8 mouse cellular contexts compared by ENCODE assay signal in the genomic region with DNA sequence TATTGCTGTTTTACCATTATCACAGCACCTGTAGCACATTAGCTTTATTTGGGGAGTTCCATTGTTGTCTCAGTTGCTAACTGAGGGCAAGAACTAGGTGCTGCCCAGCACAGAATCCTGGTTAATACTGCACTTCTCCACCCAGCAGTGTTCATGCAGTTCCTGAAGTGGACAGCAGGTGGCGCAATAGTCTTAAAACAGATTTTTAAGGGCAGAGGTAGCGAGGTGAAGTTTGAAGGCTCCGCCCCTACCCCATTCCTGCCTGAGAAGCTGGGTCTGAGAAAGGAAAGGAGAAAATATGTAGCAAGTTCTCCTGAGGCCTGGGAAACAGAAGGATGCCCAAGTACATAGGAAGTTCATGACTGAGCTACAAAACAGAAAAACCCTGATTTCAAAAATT. TPM values are rescaled to one million over a fixed set of nuclear protein-coding genes. Genes with fewer than 3 reads are reported as not detected.
DNase-seq lines count a peak whose midpoint lies in the region; ATAC-seq and TF ChIP-seq lines count a peak whose summit lies in the region.

No protein-coding gene starts in this region.

- TF ChIP-seq CTCF in C2C12 (IDR thresholded peaks at IDR 0.05; ENCODE audit: control insufficient read depth, insufficient read depth, insufficient read length): peak; percentile 33
- TF ChIP-seq CTCF in kidney, postnatal 0 days (IDR thresholded peaks at IDR 0.05; ENCODE audit: low read depth): peak; percentile 96
- peak; percentile 90 for TF ChIP-seq CTCF in liver, postnatal 0 days (IDR thresholded peaks at IDR 0.05; ENCODE audit: low read depth)
- TF ChIP-seq CTCF in thymus, adult 2 months (IDR thresholded peaks at IDR 0.05; ENCODE audit: borderline replicate concordance, control insufficient read depth, extremely low read depth, insufficient read depth, low read length, poor library complexity): no peak

- no peaks in the 10 kb centered on the region for H3K79me3 ChIP-seq in C2C12 (ENCODE audit: low read depth)

- no peak for TF ChIP-seq POLR2A in thymus, adult 2 months (IDR thresholded peaks at IDR 0.05; ENCODE audit: control insufficient read depth, extremely low read depth, insufficient read depth, low read length, poor library complexity)

- WGBS in kidney, postnatal 0 days: 2% methylated on average over 3 of the region's 3 CpGs
- 2% methylated on average over 3 of the region's 3 CpGs for WGBS in liver, postnatal 0 days (ENCODE audit: insufficient replicate concordance)
- 1% methylated on average over 3 of the region's 3 CpGs for WGBS in thymus, adult 2 months

- no peak overlapping the region for H3K9ac ChIP-seq in kidney, postnatal 0 days (ENCODE audit: low read depth, low read length)
- H3K9ac ChIP-seq in liver, postnatal 0 days (replicated peaks): no peak overlapping the region

- peaks cover 6% of the 10 kb centered on the region; the same call in 1 of the 2 replicates for H3K4me1 ChIP-seq in kidney, postnatal 0 days (replicated peaks; ENCODE audit: insufficient read depth, low read length)
- peaks cover 12% of the 10 kb centered on the region for H3K4me1 ChIP-seq in liver, postnatal 0 days (ENCODE audit: insufficient read depth)
- peaks cover 18% of the 10 kb centered on the region for H3K4me1 ChIP-seq in thymus, adult 2 months (replicated peaks; ENCODE audit: control insufficient read depth, insufficient read depth, low read length)

- intact Hi-C loops in gastrocnemius, postnatal 14 days (cut with DNase I; ENCODE audit: low total_unique reads): loop anchor here (5.0 kb wide), 2 partner anchors 70 to 450 kb away; no protein-coding TSS in a partner anchor

- DNase-seq in cerebellum, postnatal 4 days (ENCODE audit: low spot score in 2 of 2): peak; percentile 79 to 90
- peak; percentile 74 for DNase-seq in gastrocnemius, postnatal 14 days
- peak; percentile 92 for DNase-seq in kidney, postnatal 0 days (ENCODE audit: low spot score)
- DNase-seq in liver, postnatal 0 days: peak; percentile 87
- DNase-seq in thymus, adult 2 months: peak; percentile 82

- H3ac ChIP-seq in C2C12 (ENCODE audit: control insufficient read depth, insufficient read length, low read depth): no peak overlapping the region

- no peaks in the 10 kb centered on the region for H3K9me3 ChIP-seq in kidney, postnatal 0 days (replicated peaks; ENCODE audit: low read length)
- H3K9me3 ChIP-seq in liver, postnatal 0 days (ENCODE audit: low read length): 0 out of 2 replicates have a peak, but pooled peaks cover 3% of the 10 kb centered on the region

- no peaks in the 10 kb centered on the region for H3K27me3 ChIP-seq in C2C12 (ENCODE audit: control insufficient read depth, insufficient read depth, insufficient read length)
- H3K27me3 ChIP-seq in kidney, postnatal 0 days (ENCODE audit: insufficient read depth, low read length): no peaks in the 10 kb centered on the region
- no peaks in the 10 kb centered on the region for H3K27me3 ChIP-seq in liver, postnatal 0 days (ENCODE audit: insufficient read depth, low read length)
- no peaks in the 10 kb centered on the region for H3K27me3 ChIP-seq in thymus, adult 2 months (ENCODE audit: control insufficient read depth, insufficient read depth, low read length)

- TF ChIP-seq EP300 in liver, postnatal 0 days (IDR thresholded peaks at IDR 0.05; ENCODE audit: low read depth): no peak

- peak; percentile 18 for ATAC-seq in activated CD4-positive, CD25-positive, alpha-beta regulatory T cell, adult 4 months
- no peak for ATAC-seq in kidney, postnatal 0 days (replicated peaks; ENCODE audit: low FRiP score, low read depth)
- ATAC-seq in liver, postnatal 0 days: peak; percentile 32; the same call in 1 of the 2 replicates
- ATAC-seq in neutrophil, adult 5-6 weeks (ENCODE audit: extremely low read depth, insufficient number of reproducible peaks, low FRiP score, poor library complexity, severe bottlenecking): peak; percentile 53

- no peak overlapping the region for H3K27ac ChIP-seq in kidney, postnatal 0 days
- H3K27ac ChIP-seq in liver, postnatal 0 days (ENCODE audit: low read depth): no peak overlapping the region
- H3K27ac ChIP-seq in thymus, adult 2 months (ENCODE audit: control insufficient read depth, insufficient read depth, low read length): no peak overlapping the region

- H3K4me3 ChIP-seq in C2C12 (ENCODE audit: insufficient read depth, poor library complexity, severe bottlenecking): no peak overlapping the region
- no peak overlapping the region for H3K4me3 ChIP-seq in kidney, postnatal 0 days (replicated peaks; ENCODE audit: low read depth, low read length)
- H3K4me3 ChIP-seq in liver, postnatal 0 days (ENCODE audit: low read depth, low read length): no peak overlapping the region
- H3K4me3 ChIP-seq in thymus, adult 2 months (ENCODE audit: control insufficient read depth, insufficient read depth, low read length): no peak overlapping the region

- H3K79me2 ChIP-seq in C2C12 (ENCODE audit: control insufficient read depth, insufficient read depth): no peaks in the 10 kb centered on the region

- peaks cover 82% of the 10 kb centered on the region for H3K36me3 ChIP-seq in C2C12 (ENCODE audit: control insufficient read depth, insufficient read depth)
- H3K36me3 ChIP-seq in kidney, postnatal 0 days (ENCODE audit: insufficient read depth, low read length): no peaks in the 10 kb centered on the region
- H3K36me3 ChIP-seq in liver, postnatal 0 days (replicated peaks; ENCODE audit: insufficient read depth, low read length): no peaks in the 10 kb centered on the region
- H3K36me3 ChIP-seq in thymus, adult 2 months (ENCODE audit: control insufficient read depth, insufficient read depth, low read length): no peaks in the 10 kb centered on the region

- no peak overlapping the region for H3K4me2 ChIP-seq in kidney, postnatal 0 days (ENCODE audit: low read length)
- no peak overlapping the region for H3K4me2 ChIP-seq in liver, postnatal 0 days (ENCODE audit: low read depth, low read length)

TF ChIP-seq in C2C12, 6 proteins besides CTCF, POLR2A, EP300 and RAD21:
- TF ChIP-seq FOSL1 (IDR thresholded peaks at IDR 0.05; ENCODE audit: insufficient read depth, low read length, poor library complexity, severe bottlenecking): no peak
- no peak for TF ChIP-seq USF1 (IDR thresholded peaks at IDR 0.05; ENCODE audit: low read depth)
- no peak for TF ChIP-seq MYOG (IDR thresholded peaks at IDR 0.05; ENCODE audit: control insufficient read depth, extremely low read depth, insufficient read length)
- no peak for TF ChIP-seq MAX (IDR thresholded peaks at IDR 0.05)
- no peak for TF ChIP-seq CEBPB (IDR thresholded peaks at IDR 0.05; ENCODE audit: low read depth)
- TF ChIP-seq MYOD1 (IDR thresholded peaks at IDR 0.05; ENCODE audit: control insufficient read depth, insufficient read length, low read depth): no peak
TF ChIP-seq in C2C12: peak in this region for 0.

RNA-seq across cellular contexts. Expression of a gene that starts 11.9 kb away (rescaled TPM):
- 47.1 TPM for polyA plus RNA-seq in C2C12 (2012; fragmentation: generic; extraction: Trizol)
- polyA plus RNA-seq in activated CD4-positive, CD25-positive, alpha-beta regulatory T cell, adult 4 months (2017; shearing (Covaris generic)): 100 to 1,000 TPM in 1 of 2 experiments, 10 to 100 TPM in 1; 98.3 to 132 TPM
- 10 to 100 TPM; 38.6 to 42.4 TPM for total RNA-seq in gastrocnemius, postnatal 14 days (2021)
- 32.1 and 32.4 TPM in 2 replicates for polyA plus RNA-seq in kidney, postnatal 0 days (2015; fragmentation: Nextera tagmentation; extraction: Ambion mirVana)
- 13.9 and 15.9 TPM in 2 replicates for polyA plus RNA-seq in liver, postnatal 0 days (2015; fragmentation: Nextera tagmentation; extraction: Ambion mirVana)
- total RNA-seq in neutrophil, adult 5-6 weeks (2017): 137 TPM in 2 replicates
- 1,103 and 1,229 TPM in 2 replicates for polyA plus RNA-seq in thymus, adult 2 months (2012; rRNA removed)

RNA-seq across cellular contexts. Expression of a gene that starts 36.8 kb away (rescaled TPM):
- 87.1 TPM for polyA plus RNA-seq in C2C12 (2012; fragmentation: generic; extraction: Trizol)
- 1 to 10 TPM in 1 of 2 experiments, under 1 TPM in 1; 0.59 to 1.1 TPM for polyA plus RNA-seq in activated CD4-positive, CD25-positive, alpha-beta regulatory T cell, adult 4 months (2017; shearing (Covaris generic))
- total RNA-seq in gastrocnemius, postnatal 14 days (2021): 10 to 100 TPM; 14.7 to 22.6 TPM
- 8.7 and 9.3 TPM in 2 replicates for polyA plus RNA-seq in kidney, postnatal 0 days (2015; fragmentation: Nextera tagmentation; extraction: Ambion mirVana)
- 0.63 TPM in 2 replicates for polyA plus RNA-seq in liver, postnatal 0 days (2015; fragmentation: Nextera tagmentation; extraction: Ambion mirVana)
- 0.23 and 0.25 TPM in 2 replicates for total RNA-seq in neutrophil, adult 5-6 weeks (2017)
- 1.7 and 1.8 TPM in 2 replicates for polyA plus RNA-seq in thymus, adult 2 months (2012; rRNA removed)

RNA-seq across cellular contexts. Expression of a gene that starts 42.0 kb away (rescaled TPM):
- polyA plus RNA-seq in C2C12 (2012; fragmentation: generic; extraction: Trizol): 0.43 TPM
- polyA plus RNA-seq in activated CD4-positive, CD25-positive, alpha-beta regulatory T cell, adult 4 months (2017; shearing (Covaris generic)): 1 to 10 TPM; 1.6 to 2.4 TPM
- total RNA-seq in gastrocnemius, postnatal 14 days (2021): not detected
- polyA plus RNA-seq in kidney, postnatal 0 days (2015; fragmentation: Nextera tagmentation; extraction: Ambion mirVana): 0.12 TPM in 1 of 2 replicates, not detected in the other
- polyA plus RNA-seq in liver, postnatal 0 days (2015; fragmentation: Nextera tagmentation; extraction: Ambion mirVana): 0.13 and 0.20 TPM in 2 replicates
- 0.35 and 0.74 TPM in 2 replicates for total RNA-seq in neutrophil, adult 5-6 weeks (2017)
- 0.08 TPM in 1 of 2 replicates, not detected in the other for polyA plus RNA-seq in thymus, adult 2 months (2012; rRNA removed)

RNA-seq across cellular contexts. Expression of a gene that starts 55.4 kb away (rescaled TPM):
- polyA plus RNA-seq in C2C12 (2012; fragmentation: generic; extraction: Trizol): 0.33 TPM
- polyA plus RNA-seq in activated CD4-positive, CD25-positive, alpha-beta regulatory T cell, adult 4 months (2017; shearing (Covaris generic)): 1 to 10 TPM; 1.2 to 2.0 TPM
- 10 to 100 TPM; 12.1 to 20.7 TPM for total RNA-seq in gastrocnemius, postnatal 14 days (2021)
- polyA plus RNA-seq in kidney, postnatal 0 days (2015; fragmentation: Nextera tagmentation; extraction: Ambion mirVana): 639 and 693 TPM in 2 replicates
- polyA plus RNA-seq in liver, postnatal 0 days (2015; fragmentation: Nextera tagmentation; extraction: Ambion mirVana): 5.0 and 6.8 TPM in 2 replicates
- total RNA-seq in neutrophil, adult 5-6 weeks (2017): 1.1 and 1.3 TPM in 2 replicates
- polyA plus RNA-seq in thymus, adult 2 months (2012; rRNA removed): 12.0 and 17.7 TPM in 2 replicates
